In the genomic region with DNA sequence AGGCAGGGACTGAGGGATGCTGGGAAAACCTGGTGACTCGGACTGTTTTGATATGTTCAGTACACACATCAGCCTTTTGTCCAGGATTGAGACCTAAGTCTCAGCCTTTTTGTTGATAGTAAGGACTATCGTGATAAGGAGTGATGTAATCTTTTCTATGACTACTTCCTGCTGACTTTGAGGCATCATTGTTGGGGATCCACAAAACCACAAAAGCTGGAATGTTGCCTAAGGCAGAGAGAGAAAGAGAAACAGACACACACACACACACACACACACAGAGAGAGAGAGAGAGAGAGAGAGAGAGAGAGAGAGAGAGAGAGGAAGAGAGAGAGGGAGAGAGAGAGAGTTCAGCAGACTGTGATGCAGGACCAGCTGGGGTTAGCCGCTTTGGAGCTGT, we compare ENCODE assay signal across 20 mouse cellular contexts. TPM values are rescaled to one million over a fixed set of nuclear protein-coding genes. Genes with fewer than 3 reads are reported as not detected.
"Had no signal": no experiment of that assay in that cellular context is flagged by ENCODE, and none has a peak within 500 bp of the region (broad histone marks: within the 10 kb centered on the region; RNA-seq: fewer than 3 reads in every experiment).

No protein-coding gene starts in this region.

- H3K36me3 ChIP-seq: kidney, embryonic 15.5 days; limb, embryonic 15.5 days; liver, embryonic 13.5 days; midbrain, embryonic 15.5 days had no signal

- H3K27ac ChIP-seq: kidney, embryonic 15.5 days; limb, embryonic 15.5 days; liver, embryonic 13.5 days; midbrain, embryonic 15.5 days had no signal

- H3K9ac ChIP-seq: kidney, embryonic 15.5 days; limb, embryonic 15.5 days; liver, embryonic 13.5 days; midbrain, embryonic 15.5 days had no signal

- H3K4me3 ChIP-seq: kidney, embryonic 15.5 days; limb, embryonic 15.5 days; liver, embryonic 13.5 days; megakaryocyte, embryonic 14.5 days; midbrain, embryonic 15.5 days had no signal

- H3K27me3 ChIP-seq: kidney, embryonic 15.5 days; limb, embryonic 15.5 days; liver, embryonic 13.5 days; midbrain, embryonic 15.5 days had no signal

- H3K4me2 ChIP-seq: kidney, embryonic 15.5 days; limb, embryonic 15.5 days; liver, embryonic 13.5 days; midbrain, embryonic 11.5 days; midbrain, embryonic 15.5 days had no signal

- H3K9me3 ChIP-seq: kidney, embryonic 15.5 days; limb, embryonic 15.5 days; liver, embryonic 13.5 days; midbrain, embryonic 15.5 days had no signal

- H3K4me1 ChIP-seq: limb, embryonic 15.5 days; midbrain, embryonic 15.5 days had no signal

- DNase-seq: kidney, adult 11 months; kidney, postnatal 25 days; layer of hippocampus, postnatal 36 days; liver, embryonic 13.5 days; lung, adult 18-20 months; lung, postnatal 36 days; right cerebral cortex, adult 18-20 months; right cerebral cortex, postnatal 25 days; thymus, adult 2 months; thymus, postnatal 25 days had no signal

- ATAC-seq: midbrain, embryonic 15.5 days had no signal

RNA-seq across cellular contexts. Expression of a gene that starts 3.8 kb away (rescaled TPM):
- total RNA-seq: layer of hippocampus, postnatal 36 days; left cerebral cortex, adult 8-10 months; left cerebral cortex, postnatal 25 days had no signal
- polyA plus RNA-seq: limb, embryonic 11.5 days; midbrain, embryonic 11.5 days; midbrain, embryonic 15.5 days; neural tube, embryonic 14.5 days; stomach, embryonic 14.5 days had no signal

RNA-seq across cellular contexts. Expression of a gene that starts 44.4 kb away (rescaled TPM):
- polyA plus RNA-seq: stomach, embryonic 14.5 days had no signal
